In the genomic region with DNA sequence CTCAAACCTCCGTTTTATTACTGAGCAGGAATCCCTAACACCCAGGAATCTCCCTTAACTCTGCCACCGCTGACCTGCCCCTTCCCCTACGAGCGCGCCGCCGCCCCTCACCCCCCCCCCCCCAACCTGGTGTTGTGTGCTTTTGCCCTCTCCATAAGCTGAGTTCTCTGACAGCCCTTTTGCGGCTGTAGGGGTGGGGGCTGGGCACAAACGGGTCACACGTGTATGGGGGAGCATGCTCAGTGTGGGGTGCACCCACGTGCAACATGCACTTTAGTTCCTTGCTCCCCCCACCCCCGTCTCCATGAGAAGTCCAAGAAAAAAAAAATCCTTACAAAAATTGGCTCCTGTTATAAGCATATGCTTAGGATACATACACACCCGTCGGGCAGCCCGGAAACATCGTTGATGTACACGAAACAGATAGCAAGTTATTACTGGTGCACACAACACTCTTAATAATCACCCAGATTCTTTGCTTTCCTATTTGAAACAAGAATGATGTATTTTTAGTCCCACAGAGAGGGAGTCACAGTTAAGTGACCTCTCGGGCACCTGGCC, we compare ENCODE assay signal across 2 mouse cellular contexts.
A peak's percentile ranks its signal among the peaks of the same experiment; 100 is the strongest.
TF ChIP-seq lines count a peak whose summit lies in the region.

No protein-coding gene starts in this region.

TF ChIP-seq in MEL, 35 proteins besides CTCF, POLR2A, EP300 and RAD21:
- TF ChIP-seq BHLHE40 (IDR thresholded peaks at IDR 0.05; ENCODE audit: borderline replicate concordance, low read depth, low read length): peak; percentile 72
- 0 out of 2 replicates have a peak, but pooled peaks have one; percentile 17 for TF ChIP-seq UBTF (IDR thresholded peaks at IDR 0.05; ENCODE audit: borderline replicate concordance, insufficient read depth, low read depth, low read length)
- peak; percentile 73 for TF ChIP-seq USF1 (IDR thresholded peaks at IDR 0.05; ENCODE audit: low read depth, low read length)
- peak; percentile 97 for TF ChIP-seq MAX (IDR thresholded peaks at IDR 0.05; ENCODE audit: low read length)
- peak; percentile 61 for TF ChIP-seq HCFC1 (IDR thresholded peaks at IDR 0.05; ENCODE audit: low read depth, low read length)
- TF ChIP-seq TBP (IDR thresholded peaks at IDR 0.05; ENCODE audit: low read depth, low read length): 0 out of 2 replicates have a peak, but pooled peaks have one; percentile 9
- TF ChIP-seq SIN3A (IDR thresholded peaks at IDR 0.05; ENCODE audit: low read length): peak; percentile 86
- no peak for TF ChIP-seq MEF2A (IDR thresholded peaks at IDR 0.05; ENCODE audit: extremely low read depth, insufficient replicate concordance, low read depth, low read length, poor library complexity, severe bottlenecking)
- 0 out of 2 replicates have a peak, but pooled peaks have one; percentile 57 for TF ChIP-seq MAZ (IDR thresholded peaks at IDR 0.05; ENCODE audit: low read depth, low read length)
- TF ChIP-seq ETS1 (IDR thresholded peaks at IDR 0.05; ENCODE audit: low read depth, low read length): 0 out of 2 replicates have a peak, but pooled peaks have one; percentile 45
- TF ChIP-seq CHD1 (IDR thresholded peaks at IDR 0.05; ENCODE audit: low read depth, low read length): peak; percentile 74; the same call in 1 of the 2 replicates
- TF ChIP-seq NRF1 (IDR thresholded peaks at IDR 0.05; ENCODE audit: insufficient read depth, low read depth, low read length, poor library complexity, severe bottlenecking): peak; percentile 76
- peak; percentile 99 for TF ChIP-seq MYC (IDR thresholded peaks at IDR 0.05; ENCODE audit: low read depth, low read length)
- no peak for TF ChIP-seq GATA1 (IDR thresholded peaks at IDR 0.05; ENCODE audit: low read depth, low read length)
- TF ChIP-seq E2F4 (IDR thresholded peaks at IDR 0.05; ENCODE audit: borderline replicate concordance, low read depth, low read length): no peak
- TF ChIP-seq MXI1 (IDR thresholded peaks at IDR 0.05; ENCODE audit: low read depth, low read length): peak; percentile 98
- TF ChIP-seq CHD2 (IDR thresholded peaks at IDR 0.05; ENCODE audit: low read length): peak; percentile 38; the same call in 1 of the 2 replicates
- no peak for TF ChIP-seq JUND (IDR thresholded peaks at IDR 0.05; ENCODE audit: low read depth, low read length)

TF ChIP-seq in myocyte, 11 proteins besides CTCF, POLR2A, EP300 and RAD21:
- no peak for TF ChIP-seq TCF12 (IDR thresholded peaks at IDR 0.05; ENCODE audit: insufficient read depth, poor library complexity, severe bottlenecking)
- no peak for TF ChIP-seq MYOG (IDR thresholded peaks at IDR 0.05; ENCODE audit: control insufficient read depth in 1 of 3, insufficient read depth in 1 of 3, insufficient read length in 2 of 3, low read depth in 2 of 3)
- TF ChIP-seq TCF3 (IDR thresholded peaks at IDR 0.05; ENCODE audit: insufficient read length, low read depth): no peak
- no peak for TF ChIP-seq CEBPB (IDR thresholded peaks at IDR 0.05; ENCODE audit: insufficient read depth, poor library complexity, severe bottlenecking)
- TF ChIP-seq REST (IDR thresholded peaks at IDR 0.05; ENCODE audit: insufficient read depth, insufficient read length): no peak
- no peak for TF ChIP-seq POLR2AphosphoS2 (IDR thresholded peaks at IDR 0.05; ENCODE audit: insufficient read length, low read depth)
- no peak for TF ChIP-seq SRF (IDR thresholded peaks at IDR 0.05; ENCODE audit: control insufficient read depth, insufficient read length, low read depth)
- TF ChIP-seq USF1 (IDR thresholded peaks at IDR 0.05; ENCODE audit: low read depth): no peak
- no peak for TF ChIP-seq E2F4 (IDR thresholded peaks at IDR 0.05; ENCODE audit: insufficient read depth)
- TF ChIP-seq MAX (IDR thresholded peaks at IDR 0.05; ENCODE audit: low read depth): no peak
- no peak for TF ChIP-seq MYOD1 (IDR thresholded peaks at IDR 0.05; ENCODE audit: control insufficient read depth in 1 of 3, insufficient read length in 2 of 3, low read depth in 2 of 3)
